Mouse (Mus musculus) embryonic facial prominence, embryonic 15.5 days (tissue): ENCODE results near the gene Nr1h3. TPM values are rescaled to one million over a fixed set of nuclear protein-coding genes. Genes with fewer than 3 reads are reported as not detected.

ENCODE experiments used
- ATAC-seq: fragments of 200-750 bp; cut with Nextera tagmentation; 2 replicates; pipeline ENCODE4 v1.8.0; 2017; ENCODE audit warnings: low read depth, moderate TSS enrichment; ENCODE audit not compliant: insufficient number of reproducible peaks, low FRiP score, low TSS enrichment
- H3K27ac ChIP-seq: fragments of 300-500 bp; sonication (generic); replicated peaks from 2 replicates; pipeline ENCODE4 v1.5.1; 2015; ENCODE audit warnings: mild to moderate bottlenecking, inconsistent platforms
- H3K27me3 ChIP-seq: fragments of 300-500 bp; sonication (generic); 2 replicates; pipeline ENCODE4 v1.6.1; 2015; ENCODE audit warnings: inconsistent platforms
- H3K36me3 ChIP-seq: fragments of 300-500 bp; sonication (generic); 2 replicates; pipeline ENCODE4 v1.6.1; 2015; ENCODE audit warnings: mild to moderate bottlenecking, inconsistent platforms
- H3K4me1 ChIP-seq: fragments of 300-500 bp; sonication (generic); 2 replicates; pipeline ENCODE4 v1.6.1; 2015; ENCODE audit warnings: inconsistent platforms
- H3K4me2 ChIP-seq: fragments of 300-500 bp; sonication (generic); replicated peaks from 2 replicates; pipeline ENCODE4 v1.6.1; 2015; ENCODE audit warnings: mild to moderate bottlenecking, inconsistent platforms
- H3K4me3 ChIP-seq: fragments of 300-500 bp; sonication (generic); replicated peaks from 2 replicates; pipeline ENCODE4 v1.5.1; 2015; ENCODE audit warnings: mild to moderate bottlenecking, inconsistent platforms
- H3K9ac ChIP-seq: fragments of 300-500 bp; sonication (generic); 2 replicates; pipeline ENCODE4 v1.6.1; 2015; ENCODE audit warnings: inconsistent platforms
- H3K9me3 ChIP-seq: fragments of 300-500 bp; sonication (generic); replicated peaks from 2 replicates; pipeline ENCODE4 v1.6.1; 2016; ENCODE audit warnings: inconsistent platforms
- WGBS: fragments of 180-500 bp; shearing (Covaris S2); methylation state at CpG from one replicate; pipeline ENCODE4 v1.1.7; 2015; 5-methylcytosine and 5-hydroxymethylcytosine counted together
- polyA plus RNA-seq: library from polyadenylated mRNA; unstranded; fragments of >200 nt; fragmentation: Nextera tagmentation; extraction: Ambion mirVana; gene quantifications from 2 replicates; pipeline ENCODE4 v1.2.1, GENCODE M21; 2015

The Nr1h3 gene
- polyA plus RNA-seq, 1 experiment from 2014 or later, result 1.9 TPM

DNA sequence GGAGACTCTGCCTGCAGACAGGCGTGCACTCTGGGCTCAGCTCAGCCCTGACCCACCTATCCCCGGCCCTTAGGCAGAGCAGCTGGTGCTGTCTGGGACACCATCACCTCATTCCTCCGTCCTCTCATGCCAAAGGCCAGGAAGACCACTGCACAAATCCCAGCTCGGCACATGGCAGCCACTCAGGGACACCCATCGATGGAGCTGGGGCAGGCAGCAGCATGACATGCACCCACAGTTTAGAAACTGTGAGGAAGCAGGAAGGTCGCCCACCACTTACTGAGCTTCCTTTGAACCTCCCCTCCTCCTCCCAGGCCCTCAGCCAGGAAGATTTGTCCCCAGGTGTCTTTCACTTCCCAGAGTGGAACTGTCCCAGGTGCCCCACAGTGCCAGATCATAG lies 65.2 kb downstream of the Nr1h3 start:
- H3K4me1 ChIP-seq, result no peaks in the 10 kb centered on the region
- peaks cover 14% of the 10 kb centered on the region; the same call in 1 of the 2 replicates for H3K36me3 ChIP-seq
- no peaks in the 10 kb centered on the region for H3K9me3 ChIP-seq
- H3K4me3 ChIP-seq, result no peak overlapping the region
- H3K27me3 ChIP-seq, result no peaks in the 10 kb centered on the region
- ATAC-seq, result no peak
- H3K4me2 ChIP-seq, result no peak overlapping the region
- H3K27ac ChIP-seq, result no peak overlapping the region
- 74% methylated on average over 6 of the region's 6 CpGs for WGBS
- no peak overlapping the region for H3K9ac ChIP-seq

DNA sequence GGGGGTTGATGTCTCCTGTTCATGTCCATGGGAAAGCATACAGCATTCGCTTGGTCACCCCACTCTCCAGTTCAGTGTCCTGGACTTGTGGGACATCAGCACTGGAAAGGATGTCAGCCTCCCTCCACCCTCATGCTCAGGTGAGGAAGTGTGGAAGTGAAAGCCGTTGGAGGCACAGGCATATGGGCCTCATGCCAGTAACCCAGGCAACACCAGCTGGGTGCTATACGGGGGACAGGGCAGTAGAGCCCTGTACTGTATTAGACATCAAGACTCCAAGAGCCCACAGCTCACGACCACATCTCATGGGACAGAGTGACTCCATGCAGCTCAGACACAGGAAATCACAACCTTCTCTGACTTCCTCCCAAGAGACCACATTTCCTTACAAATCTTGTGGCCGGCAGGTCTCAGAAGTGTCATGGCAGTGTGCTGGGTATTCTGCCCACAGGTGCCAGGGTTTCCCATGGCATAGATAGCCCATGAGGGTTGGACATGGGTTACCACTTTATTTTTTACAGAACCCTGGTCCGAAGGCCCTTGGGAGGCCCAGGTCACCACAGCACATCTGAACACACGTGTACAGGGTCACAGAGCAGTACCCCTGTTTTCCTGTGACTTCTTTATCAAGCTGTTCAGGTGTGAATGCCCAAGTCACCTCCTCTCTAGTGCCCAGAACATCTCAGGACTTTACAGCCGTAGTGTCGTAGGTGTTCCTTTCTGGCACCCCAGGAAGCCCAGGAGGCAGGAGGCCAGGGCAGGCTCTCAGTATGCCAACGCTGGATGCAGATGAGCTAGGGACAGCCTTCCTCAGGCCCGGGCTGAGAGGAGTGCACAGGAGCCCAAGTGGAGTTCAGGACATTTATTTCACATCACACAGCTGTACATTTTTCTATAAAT lies 65.9 kb downstream of the Nr1h3 start:
- H3K4me2 ChIP-seq, result no peak overlapping the region
- H3K4me3 ChIP-seq, result no peak overlapping the region
- no peaks in the 10 kb centered on the region for H3K9me3 ChIP-seq
- H3K27me3 ChIP-seq, result no peaks in the 10 kb centered on the region
- 78% methylated on average over 11 of the region's 11 CpGs for WGBS
- H3K9ac ChIP-seq, result no peak overlapping the region
- peaks cover 11% of the 10 kb centered on the region; the same call in 1 of the 2 replicates for H3K36me3 ChIP-seq
- no peaks in the 10 kb centered on the region for H3K4me1 ChIP-seq
- H3K27ac ChIP-seq, result no peak overlapping the region
- no peak for ATAC-seq

Other genes with a start within 250 kb of the Nr1h3 start
- 24.0 and 34.6 TPM in 2 replicates for gene Rapsn, start 167.2 kb downstream of the Nr1h3 start, polyA plus RNA-seq
- 282 and 288 TPM in 2 replicates for gene Psmc3, start 148.8 kb downstream of the Nr1h3 start, polyA plus RNA-seq
- 75.8 and 80.0 TPM in 2 replicates for gene Slc39a13, start 132.4 kb downstream of the Nr1h3 start, polyA plus RNA-seq
- gene Spi1, start 120.4 kb downstream of the Nr1h3 start, polyA plus RNA-seq, result 12.3 and 12.4 TPM in 2 replicates
- 0.32 and 0.40 TPM in 2 replicates for gene Mybpc3, start 84.7 kb downstream of the Nr1h3 start, polyA plus RNA-seq
- gene Madd, start 19.0 kb downstream of the Nr1h3 start, polyA plus RNA-seq, result 13.5 and 14.8 TPM in 2 replicates
- 24.2 and 28.3 TPM in 2 replicates for gene Acp2, start 51 bp upstream of the Nr1h3 start, polyA plus RNA-seq
- 18.7 and 19.9 TPM in 2 replicates for gene Ddb2, start 34.1 kb upstream of the Nr1h3 start, polyA plus RNA-seq
- 55.1 and 62.8 TPM in 2 replicates for gene Pacsin3, start 53.1 kb upstream of the Nr1h3 start, polyA plus RNA-seq
- gene Arfgap2, start 62.1 kb upstream of the Nr1h3 start, polyA plus RNA-seq, result 83.0 and 83.4 TPM in 2 replicates
- 61.0 and 68.0 TPM in 2 replicates for gene 1110051M20Rik, start 241.9 kb upstream of the Nr1h3 start, polyA plus RNA-seq